Mouse (Mus musculus) liver, adult 2 months (tissue): Measurements from ENCODE around the gene Hnf1a.

ENCODE experiments used
- CTCF ChIP-seq: fragments of 200-500 bp; IDR thresholded peaks from 2 replicates; pipeline ENCODE4 v1.5.1; 2011; ENCODE audit warnings: low read depth, low read length, control low read depth
- POLR2A ChIP-seq: fragments of 200-500 bp; IDR thresholded peaks from 2 replicates; pipeline ENCODE4 v1.6.1; 2011; ENCODE audit warnings: low read length, control low read depth; ENCODE audit not compliant: insufficient read depth; ENCODE audit errors: extremely low read depth

GRCm38 (mm10) chr5:114926153-114926684 is 44.7 kb downstream of the Hnf1a start:
- no peak for TF ChIP-seq CTCF
- no peak for TF ChIP-seq POLR2A
